ENCODE assay signal across 21 mouse cellular contexts in genomic region chr3:96337269-96337668, GRCm38 (mm10).
"Had no signal": no experiment of that assay in that cellular context is flagged by ENCODE, and none has a peak within 500 bp of the region (broad histone marks: within the 10 kb centered on the region; RNA-seq: fewer than 3 reads in every experiment).

No protein-coding gene starts in this region.

- H3K4me2 ChIP-seq: limb, embryonic 12.5 days; limb, embryonic 15.5 days; lung, embryonic 14.5 days; midbrain, embryonic 15.5 days; neural tube, embryonic 13.5 days had no signal

- DNase-seq: kidney, adult 9 months; kidney, postnatal 14 days; kidney, postnatal 4 days; left cerebral cortex, postnatal 4 days; liver, postnatal 0 days; lung, embryonic 14.5 days; right cerebral cortex, adult 18-20 months; right cerebral cortex, postnatal 14 days; right cerebral cortex, postnatal 4 days; thymus, adult 2 months; thymus, postnatal 14 days; thymus, postnatal 4 days had no signal

- H3K9ac ChIP-seq: limb, embryonic 12.5 days; limb, embryonic 15.5 days; liver, embryonic 14.5 days; liver, postnatal 0 days; lung, embryonic 14.5 days; midbrain, embryonic 15.5 days; neural tube, embryonic 13.5 days had no signal

- H3K4me3 ChIP-seq: limb, embryonic 12.5 days; limb, embryonic 15.5 days; midbrain, embryonic 15.5 days; myocyte; neural tube, embryonic 13.5 days had no signal

- ATAC-seq: liver, postnatal 0 days; lung, postnatal 0 days; midbrain, embryonic 15.5 days had no signal

- H3K9me3 ChIP-seq: limb, embryonic 12.5 days; limb, embryonic 15.5 days; midbrain, embryonic 15.5 days had no signal

- H3K36me3 ChIP-seq: limb, embryonic 12.5 days; limb, embryonic 15.5 days; midbrain, embryonic 15.5 days; neural tube, embryonic 13.5 days had no signal

- H3K27ac ChIP-seq: limb, embryonic 12.5 days; limb, embryonic 15.5 days; liver, embryonic 14.5 days; macrophage; midbrain, embryonic 15.5 days; neural tube, embryonic 13.5 days; stomach, postnatal 0 days had no signal

- H3K4me1 ChIP-seq: midbrain, embryonic 15.5 days; neural tube, embryonic 13.5 days had no signal
